Mouse (Mus musculus) neural tube, embryonic 12.5 days (tissue): ENCODE data around the gene Pacs1. TPM values are rescaled to one million over a fixed set of nuclear protein-coding genes. Genes with fewer than 3 reads are reported as not detected.
A peak's percentile ranks its signal among the peaks of the same experiment; 100 is the strongest.
"Not testable (repeated sequence)": the region's sequence is repeated elsewhere in the genome, so short reads cannot be mapped to it uniquely, and the experiment has no call there.

ENCODE experiments used
- ATAC-seq: fragments of 200-750 bp; cut with Nextera tagmentation; 2 replicates; pipeline ENCODE4 v1.8.0; 2017; ENCODE audit warnings: low read depth, mild to moderate bottlenecking, moderate TSS enrichment, moderate library complexity; ENCODE audit not compliant: low FRiP score
- H3K27ac ChIP-seq: fragments of 300-500 bp; sonication (generic); 2 replicates; pipeline ENCODE4 v1.5.1; 2016
- H3K27me3 ChIP-seq: fragments of 300-500 bp; sonication (generic); replicated peaks from 2 replicates; pipeline ENCODE4 v1.6.1; 2016; ENCODE audit warnings: mild to moderate bottlenecking
- H3K36me3 ChIP-seq: fragments of 300-500 bp; sonication (generic); 2 replicates; pipeline ENCODE4 v1.6.1; 2016; ENCODE audit warnings: mild to moderate bottlenecking
- H3K4me1 ChIP-seq: fragments of 300-500 bp; sonication (generic); 2 replicates; pipeline ENCODE4 v1.6.1; 2016
- H3K4me2 ChIP-seq: fragments of 300-500 bp; sonication (generic); replicated peaks from 2 replicates; pipeline ENCODE4 v1.6.1; 2016; ENCODE audit warnings: mild to moderate bottlenecking
- H3K4me3 ChIP-seq: fragments of 300-500 bp; sonication (generic); 2 replicates; pipeline ENCODE4 v1.5.1; 2016
- H3K9ac ChIP-seq: fragments of 300-500 bp; sonication (generic); 2 replicates; pipeline ENCODE4 v1.6.1; 2016; ENCODE audit warnings: mild to moderate bottlenecking
- H3K9me3 ChIP-seq: fragments of 300-500 bp; sonication (generic); 2 replicates; pipeline ENCODE4 v1.6.1; 2016; ENCODE audit warnings: mild to moderate bottlenecking
- WGBS: fragments of 180-500 bp; shearing (Covaris S2); methylation state at CpG from one replicate; pipeline ENCODE4 v1.1.7; 2016; 5-methylcytosine and 5-hydroxymethylcytosine counted together
- polyA plus RNA-seq: library from polyadenylated mRNA; unstranded; fragments of >200 nt; fragmentation: Nextera tagmentation; extraction: Ambion mirVana; gene quantifications from 2 replicates; pipeline ENCODE4 v1.2.1, GENCODE M21; 2016

Gene Pacs1
- polyA plus RNA-seq, 1 experiment from 2014 or later = 35.0 TPM

GRCm38 (mm10) chr19:5149041-5149440, 123.9 kb downstream of the Pacs1 start:
- H3K4me3 ChIP-seq, H3K27ac ChIP-seq, H3K4me1 ChIP-seq, H3K4me2 ChIP-seq, H3K9me3 ChIP-seq, ATAC-seq, H3K9ac ChIP-seq, H3K27me3 ChIP-seq: not testable (repeated sequence)
- H3K36me3 ChIP-seq = peaks cover 30% of the 10 kb centered on the region
- 81% methylated on average over 5 of the region's 6 CpGs for WGBS

GRCm38 (mm10) chr19:5139640-5140039, 133.3 kb downstream of the Pacs1 start:
- H3K27me3 ChIP-seq = no peaks in the 10 kb centered on the region
- H3K27ac ChIP-seq = no peak overlapping the region
- 3% methylated on average over 2 of the region's 2 CpGs for WGBS
- H3K36me3 ChIP-seq = peaks cover 46% of the 10 kb centered on the region
- H3K9ac ChIP-seq = no peak overlapping the region
- no peaks in the 10 kb centered on the region for H3K4me1 ChIP-seq
- H3K4me2 ChIP-seq = no peak overlapping the region
- no peak overlapping the region for H3K4me3 ChIP-seq
- ATAC-seq = no peak
- H3K9me3 ChIP-seq = no peaks in the 10 kb centered on the region

GRCm38 (mm10) chr19:5131237-5131636, 141.7 kb downstream of the Pacs1 start:
- H3K9ac ChIP-seq = no peak overlapping the region
- H3K4me2 ChIP-seq = no peak overlapping the region
- no peaks in the 10 kb centered on the region for H3K9me3 ChIP-seq
- H3K27ac ChIP-seq = no peak overlapping the region
- no peaks in the 10 kb centered on the region for H3K4me1 ChIP-seq
- H3K4me3 ChIP-seq = no peak overlapping the region
- WGBS = 84% methylated on average over 4 of the region's 4 CpGs
- peaks cover 19% of the 10 kb centered on the region for H3K36me3 ChIP-seq
- no peaks in the 10 kb centered on the region for H3K27me3 ChIP-seq
- ATAC-seq = no peak

- no peak for ATAC-seq
- Histone ChIP-seq H3K27me3 (no peaks in the 10 kb centered on the region), H3K4me3 (no peak overlapping the region), H3K4me2 (no peak overlapping the region), H3K9ac (no peak overlapping the region), H3K36me3 (peaks cover 14% of the 10 kb centered on the region), H3K9me3 (no peaks in the 10 kb centered on the region), H3K4me1 (no peaks in the 10 kb centered on the region), H3K27ac (no peak overlapping the region)
- WGBS = 54% methylated on average over 1 of the region's 1 CpGs
Observed at GRCm38 (mm10) chr19:5129770-5130169, 143.1 kb downstream of the Pacs1 start.

- no peak overlapping the region for H3K9ac ChIP-seq
- ATAC-seq = no peak
- H3K4me3 ChIP-seq = no peak overlapping the region
- H3K27ac ChIP-seq = no peak overlapping the region
- peaks cover under 1% of the 10 kb centered on the region; the same call in 1 of the 2 replicates for H3K4me1 ChIP-seq
- no peaks in the 10 kb centered on the region for H3K36me3 ChIP-seq
- no peak overlapping the region for H3K4me2 ChIP-seq
- H3K9me3 ChIP-seq = no peaks in the 10 kb centered on the region
- no peaks in the 10 kb centered on the region for H3K27me3 ChIP-seq
- 72% methylated on average over 7 of the region's 7 CpGs for WGBS
Observed at GRCm38 (mm10) chr19:5124055-5124614, 148.8 kb downstream of the Pacs1 start.

GRCm38 (mm10) chr19:5123241-5123640, 149.7 kb downstream of the Pacs1 start:
- no peak for ATAC-seq
- H3K9me3 ChIP-seq = no peaks in the 10 kb centered on the region
- H3K4me2 ChIP-seq = no peak overlapping the region
- H3K36me3 ChIP-seq = no peaks in the 10 kb centered on the region
- no peak overlapping the region for H3K27ac ChIP-seq
- no peak overlapping the region for H3K9ac ChIP-seq
- H3K4me1 ChIP-seq = peaks cover 10% of the 10 kb centered on the region; the same call in 1 of the 2 replicates
- 84% methylated on average over 3 of the region's 3 CpGs for WGBS
- no peaks in the 10 kb centered on the region for H3K27me3 ChIP-seq
- no peak overlapping the region for H3K4me3 ChIP-seq

GRCm38 (mm10) chr19:5122492-5122891, 150.4 kb downstream of the Pacs1 start:
- Histone ChIP-seq H3K4me3 (no peak overlapping the region), H3K4me2 (no peak overlapping the region), H3K27me3 (no peaks in the 10 kb centered on the region), H3K9ac (no peak overlapping the region), H3K36me3 (no peaks in the 10 kb centered on the region), H3K9me3 (no peaks in the 10 kb centered on the region), H3K4me1 (peaks cover 10% of the 10 kb centered on the region; the same call in 1 of the 2 replicates), H3K27ac (no peak overlapping the region)
- ATAC-seq = no peak
- 85% methylated on average over 10 of the region's 10 CpGs for WGBS

GRCm38 (mm10) chr19:5118384-5118698, 154.6 kb downstream of the Pacs1 start, which contains the start of gene Klc2:
Gene Klc2 (minus strand): TSS chr19:5118560.
- Histone ChIP-seq H3K27me3 (no peaks in the 10 kb centered on the region), H3K27ac (peak within 1 kb of the TSS; percentile 71), H3K4me2 (peak within 1 kb of the TSS; percentile 91), H3K9ac (peak within 1 kb of the TSS; percentile 87), H3K4me3 (peak within 1 kb of the TSS; percentile 71), H3K36me3 (peaks cover 8% of the 10 kb centered on the region; the same call in 1 of the 2 replicates), H3K4me1 (peaks cover 18% of the 10 kb centered on the region), H3K9me3 (no peaks in the 10 kb centered on the region)
- under 1% methylated on average over 18 of the region's 18 CpGs for WGBS
- peak; percentile 85 for ATAC-seq

GRCm38 (mm10) chr19:5117494-5118383, 155.2 kb downstream of the Pacs1 start:
- peak overlapping the region; percentile 71 for H3K4me3 ChIP-seq
- no peaks in the 10 kb centered on the region for H3K9me3 ChIP-seq
- peaks cover 13% of the 10 kb centered on the region for H3K36me3 ChIP-seq
- peaks cover 18% of the 10 kb centered on the region for H3K4me1 ChIP-seq
- H3K27ac ChIP-seq = peak overlapping the region; percentile 71
- under 1% methylated on average over 83 of the region's 83 CpGs for WGBS
- ATAC-seq = peak; percentile 87
- H3K9ac ChIP-seq = peak overlapping the region; percentile 87
- no peaks in the 10 kb centered on the region for H3K27me3 ChIP-seq
- peak overlapping the region; percentile 91 for H3K4me2 ChIP-seq

GRCm38 (mm10) chr19:5113783-5114182, 159.1 kb downstream of the Pacs1 start:
- WGBS = 90% methylated on average over 7 of the region's 7 CpGs
- Histone ChIP-seq H3K27ac (no peak overlapping the region), H3K4me1 (peaks cover 13% of the 10 kb centered on the region), H3K9ac (no peak overlapping the region; the same call in 1 of the 2 replicates), H3K4me3 (no peak overlapping the region), H3K27me3 (no peaks in the 10 kb centered on the region), H3K4me2 (no peak overlapping the region), H3K9me3 (no peaks in the 10 kb centered on the region), H3K36me3 (peaks cover 53% of the 10 kb centered on the region)
- ATAC-seq = no peak

- WGBS = 74% methylated on average over 19 of the region's 19 CpGs
- Histone ChIP-seq H3K9me3 (no peaks in the 10 kb centered on the region), H3K4me2 (no peak overlapping the region), H3K4me3 (no peak overlapping the region), H3K27ac (no peak overlapping the region), H3K4me1 (peaks cover 10% of the 10 kb centered on the region), H3K27me3 (no peaks in the 10 kb centered on the region), H3K9ac (no peak overlapping the region), H3K36me3 (peaks cover 71% of the 10 kb centered on the region)
- ATAC-seq = no peak
Observed at GRCm38 (mm10) chr19:5109659-5110453, 163.1 kb downstream of the Pacs1 start.

- no peak for ATAC-seq
- H3K4me1 ChIP-seq = peaks cover 10% of the 10 kb centered on the region
- H3K4me2 ChIP-seq = no peak overlapping the region
- WGBS = 67% methylated on average over 4 of the region's 4 CpGs
- H3K4me3 ChIP-seq = no peak overlapping the region
- H3K9ac ChIP-seq = no peak overlapping the region
- peaks cover 78% of the 10 kb centered on the region for H3K36me3 ChIP-seq
- no peak overlapping the region for H3K27ac ChIP-seq
- H3K9me3 ChIP-seq = no peaks in the 10 kb centered on the region
- no peaks in the 10 kb centered on the region for H3K27me3 ChIP-seq
Observed at GRCm38 (mm10) chr19:5108702-5109101, 164.2 kb downstream of the Pacs1 start.
